Mouse (Mus musculus): ENCODE measurements at regions not wholly inside any gene's neighbourhood (a gene's known extent, or its start where the extent isn't known, plus 50 kb on each side); places are given as distances from the start of the nearest gene placed in this dataset.
"Not testable (repeated sequence)": the region's sequence is repeated elsewhere in the genome, so short reads cannot be mapped to it uniquely, and the experiment has no call there.

DNA sequence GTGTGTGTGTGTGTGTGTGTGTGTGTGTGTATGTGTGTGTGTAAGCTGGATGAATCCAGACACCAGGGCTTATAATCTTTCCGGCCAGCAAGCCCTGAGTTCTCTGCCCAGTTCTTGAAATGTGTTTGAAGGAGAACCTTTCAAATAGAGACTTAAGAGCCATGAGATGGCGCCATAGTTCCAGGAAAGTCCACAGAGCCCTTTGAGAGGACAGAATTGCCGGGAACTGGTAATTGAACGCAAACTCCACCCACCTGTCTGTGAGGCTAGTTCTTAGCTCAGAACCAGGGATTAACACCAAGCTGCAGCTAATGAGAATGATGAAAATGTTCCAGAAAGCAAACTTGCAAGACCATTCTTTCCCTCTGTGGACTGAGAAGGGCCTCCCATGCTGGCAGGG lies 72.2 kb downstream of the Trim42 start:
- H3K9ac ChIP-seq, result no peak overlapping the region
- WGBS (ENCODE audit: insufficient replicate concordance), result 16% methylated on average over 4 of the region's 4 CpGs
- no peaks in the 10 kb centered on the region for H3K9me3 ChIP-seq (replicated peaks)
- ATAC-seq (ENCODE audit: insufficient read depth), result no peak
- H3K36me3 ChIP-seq (replicated peaks), result no peaks in the 10 kb centered on the region
- H3K27me3 ChIP-seq, result no peaks in the 10 kb centered on the region; the same call in 1 of the 2 replicates
- H3K4me3 ChIP-seq (replicated peaks), result no peak overlapping the region
- H3K4me1 ChIP-seq (replicated peaks), result no peaks in the 10 kb centered on the region
- no peak overlapping the region for H3K27ac ChIP-seq (replicated peaks)
- H3K4me2 ChIP-seq, result no peak overlapping the region

DNA sequence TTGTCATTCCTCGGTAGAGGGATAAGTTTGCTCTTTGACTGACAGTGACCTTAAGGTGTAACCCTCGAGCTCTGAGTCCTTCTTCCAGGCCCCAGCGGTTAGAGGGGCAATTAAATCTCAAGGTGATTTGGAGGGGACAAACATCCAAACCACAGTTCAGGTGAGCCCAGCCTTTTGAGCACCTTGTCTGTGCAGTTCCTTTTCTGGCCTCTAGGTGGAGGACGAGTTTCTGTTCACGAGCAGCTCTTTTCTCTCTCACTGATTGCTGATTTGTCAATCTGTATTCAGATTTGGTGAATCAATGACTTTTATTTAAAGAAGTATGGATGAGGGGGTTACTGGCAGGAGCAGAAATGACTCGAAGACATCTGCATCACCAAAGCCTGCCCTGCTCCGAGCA lies 74.0 kb downstream of the Trim42 start:
- H3K27ac ChIP-seq (replicated peaks), result no peak overlapping the region
- H3K4me1 ChIP-seq (replicated peaks), result no peaks in the 10 kb centered on the region
- no peaks in the 10 kb centered on the region for H3K36me3 ChIP-seq (replicated peaks)
- no peaks in the 10 kb centered on the region for H3K9me3 ChIP-seq (replicated peaks)
- no peak overlapping the region for H3K4me2 ChIP-seq
- H3K9ac ChIP-seq, result no peak overlapping the region
- ATAC-seq (ENCODE audit: insufficient read depth), result no peak
- no peaks in the 10 kb centered on the region; the same call in 1 of the 2 replicates for H3K27me3 ChIP-seq
- no peak overlapping the region for H3K4me3 ChIP-seq (replicated peaks)
- WGBS (ENCODE audit: insufficient replicate concordance), result 35% methylated on average over 7 of the region's 7 CpGs

DNA sequence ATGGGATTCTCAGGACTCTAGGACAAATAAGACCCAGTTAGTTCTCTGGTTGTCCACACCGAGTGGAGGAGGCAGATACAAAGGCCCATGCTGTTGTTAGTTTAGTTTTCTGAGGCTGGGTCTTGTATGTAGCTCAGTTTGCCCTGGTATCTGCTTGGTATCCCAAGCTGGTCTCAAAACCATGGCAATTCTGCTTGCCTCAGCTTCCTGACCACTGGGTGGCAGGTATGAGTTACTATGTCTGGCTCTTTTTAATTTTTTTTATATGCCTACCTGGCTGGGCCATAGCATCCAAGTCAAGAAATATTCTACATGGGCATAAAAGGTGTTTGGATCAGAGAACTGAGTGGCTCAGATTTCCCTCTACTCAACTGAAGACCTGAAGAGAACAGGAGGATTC lies 77.9 kb downstream of the Trim42 start:
- H3K27ac ChIP-seq (replicated peaks), result no peak overlapping the region
- no peaks in the 10 kb centered on the region; the same call in 1 of the 2 replicates for H3K27me3 ChIP-seq

DNA sequence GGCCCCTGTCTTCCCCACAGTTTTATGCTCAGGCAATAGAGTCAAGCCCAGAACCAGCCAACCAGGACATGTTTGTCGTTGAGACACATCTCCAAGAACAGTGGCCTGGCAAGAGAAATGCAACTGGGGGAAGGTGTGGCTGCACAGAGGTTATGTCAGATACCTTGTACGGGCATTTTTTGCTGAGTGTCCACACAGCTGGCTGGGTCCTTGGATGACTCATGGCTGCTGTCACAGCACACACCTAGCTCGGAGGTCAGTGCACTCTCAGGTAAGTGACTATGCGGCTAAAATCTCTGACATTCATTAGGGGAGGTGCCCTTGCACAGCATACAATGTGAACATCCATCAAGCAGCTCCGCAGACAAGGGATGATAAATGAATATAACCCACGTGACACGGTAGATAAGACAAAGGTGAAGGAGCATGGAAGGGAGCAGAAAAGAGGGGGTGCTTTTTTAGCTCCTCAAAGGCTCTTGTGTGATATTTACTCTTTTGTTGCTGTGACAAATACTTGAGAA lies 85.4 kb downstream of the Trim42 start:
- no peak overlapping the region for H3K4me2 ChIP-seq
- H3K27me3 ChIP-seq, result no peaks in the 10 kb centered on the region
- H3K9me3 ChIP-seq (replicated peaks), result no peaks in the 10 kb centered on the region
- H3K4me1 ChIP-seq (replicated peaks), result no peaks in the 10 kb centered on the region
- H3K9ac ChIP-seq, result no peak overlapping the region
- 54% methylated on average over 7 of the region's 7 CpGs for WGBS (ENCODE audit: insufficient replicate concordance)
- no peak for ATAC-seq (ENCODE audit: insufficient read depth)
- no peak overlapping the region for H3K4me3 ChIP-seq (replicated peaks)
- H3K27ac ChIP-seq (replicated peaks), result no peak overlapping the region
- no peaks in the 10 kb centered on the region for H3K36me3 ChIP-seq (replicated peaks)

More for the DNA sequence above, 77.9 kb downstream of the Trim42 start:
- Histone ChIP-seq H3K9ac (no peak overlapping the region), H3K9me3 (replicated peaks) (no peaks in the 10 kb centered on the region), H3K36me3 (replicated peaks) (no peaks in the 10 kb centered on the region), H3K4me3 (replicated peaks) (no peak overlapping the region), H3K4me1 (replicated peaks) (no peaks in the 10 kb centered on the region), H3K4me2 (no peak overlapping the region)
- WGBS (ENCODE audit: insufficient replicate concordance), result 37% methylated on average over 1 of the region's 1 CpGs
- ATAC-seq (ENCODE audit: insufficient read depth), result no peak

DNA sequence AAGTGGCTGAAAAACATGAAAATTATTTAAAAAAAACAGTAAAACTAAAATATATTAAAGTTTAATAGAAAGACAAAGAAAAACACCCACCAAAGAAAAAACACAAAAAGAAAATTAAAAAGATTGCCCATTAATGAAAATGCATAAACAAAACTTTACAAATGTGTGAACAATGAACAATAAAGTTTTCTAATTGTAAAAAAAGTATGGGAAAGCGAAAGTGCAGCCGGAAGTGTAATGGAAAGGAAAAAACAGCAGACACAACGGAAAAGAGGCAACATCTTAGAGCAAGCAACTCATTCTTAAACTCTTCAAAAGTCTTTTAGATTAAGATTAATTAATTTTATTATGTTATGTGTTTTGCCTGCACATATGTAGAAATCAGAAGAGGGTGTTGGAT lies 87.7 kb downstream of the Trim42 start:
- no peaks in the 10 kb centered on the region for H3K27me3 ChIP-seq
- no peak overlapping the region for H3K27ac ChIP-seq (replicated peaks)
- no peaks in the 10 kb centered on the region for H3K36me3 ChIP-seq (replicated peaks)
- H3K4me1 ChIP-seq (replicated peaks), result no peaks in the 10 kb centered on the region
- 83% methylated on average over 3 of the region's 3 CpGs for WGBS (ENCODE audit: insufficient replicate concordance)
- H3K4me3 ChIP-seq (replicated peaks), result no peak overlapping the region
- H3K4me2 ChIP-seq, result no peak overlapping the region
- H3K9ac ChIP-seq, result no peak overlapping the region
- no peaks in the 10 kb centered on the region for H3K9me3 ChIP-seq (replicated peaks)
- ATAC-seq (ENCODE audit: insufficient read depth), result no peak

DNA sequence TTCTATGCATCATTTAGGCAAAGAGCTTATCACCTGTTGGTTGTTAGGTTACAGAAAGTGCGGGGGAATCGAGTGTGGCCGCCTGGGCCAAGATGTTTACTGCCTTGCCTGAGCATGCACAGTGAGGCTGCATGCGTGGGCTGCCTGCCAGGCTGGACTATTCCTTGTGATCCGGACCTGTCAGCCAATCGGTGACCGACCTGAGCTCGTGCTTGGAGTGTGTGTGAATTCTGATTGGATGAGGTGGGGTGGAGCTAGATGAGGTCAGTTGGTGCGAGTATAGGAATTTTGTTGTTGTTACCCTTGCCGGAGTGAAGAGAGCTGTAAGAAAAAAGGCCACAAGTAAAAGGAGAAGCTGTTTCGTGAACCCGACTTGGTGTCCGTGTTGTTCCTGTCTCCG lies 94.3 kb downstream of the Trim42 start:
- WGBS (ENCODE audit: insufficient replicate concordance), result 70% methylated on average over 14 of the region's 14 CpGs
- not testable (repeated sequence) for H3K9me3 ChIP-seq (replicated peaks); H3K27ac ChIP-seq (replicated peaks); H3K36me3 ChIP-seq (replicated peaks); H3K9ac ChIP-seq; H3K4me3 ChIP-seq (replicated peaks); H3K4me1 ChIP-seq (replicated peaks); H3K27me3 ChIP-seq; H3K4me2 ChIP-seq; ATAC-seq (ENCODE audit: insufficient read depth)

DNA sequence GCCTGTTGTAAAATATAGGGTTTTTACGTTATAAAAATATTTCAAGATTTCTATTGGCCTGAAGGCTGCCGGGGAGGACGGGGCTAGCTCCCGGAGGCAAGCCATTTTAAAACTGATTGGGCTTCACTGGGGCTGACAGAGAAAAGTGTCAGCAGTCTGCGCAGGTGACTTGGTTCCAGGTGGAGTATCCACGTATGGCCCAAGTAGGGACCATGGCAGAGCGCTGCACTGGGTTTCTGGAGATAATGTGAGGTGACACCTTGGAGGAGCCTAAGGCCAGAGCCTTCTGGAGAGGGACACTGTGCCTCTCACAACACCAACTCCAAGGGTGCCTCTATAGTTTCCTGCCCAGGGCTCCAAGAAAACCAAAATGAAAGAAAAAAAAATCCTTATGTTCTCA lies 95.9 kb downstream of the Trim42 start:
- H3K36me3 ChIP-seq (replicated peaks), result no peaks in the 10 kb centered on the region
- no peak overlapping the region for H3K9ac ChIP-seq
- no peak overlapping the region for H3K27ac ChIP-seq (replicated peaks)
- no peaks in the 10 kb centered on the region for H3K9me3 ChIP-seq (replicated peaks)
- H3K4me3 ChIP-seq (replicated peaks), result no peak overlapping the region
- no peaks in the 10 kb centered on the region for H3K27me3 ChIP-seq
- no peaks in the 10 kb centered on the region for H3K4me1 ChIP-seq (replicated peaks)
- ATAC-seq (ENCODE audit: insufficient read depth), result no peak
- WGBS (ENCODE audit: insufficient replicate concordance), result 77% methylated on average over 7 of the region's 7 CpGs
- H3K4me2 ChIP-seq, result no peak overlapping the region

DNA sequence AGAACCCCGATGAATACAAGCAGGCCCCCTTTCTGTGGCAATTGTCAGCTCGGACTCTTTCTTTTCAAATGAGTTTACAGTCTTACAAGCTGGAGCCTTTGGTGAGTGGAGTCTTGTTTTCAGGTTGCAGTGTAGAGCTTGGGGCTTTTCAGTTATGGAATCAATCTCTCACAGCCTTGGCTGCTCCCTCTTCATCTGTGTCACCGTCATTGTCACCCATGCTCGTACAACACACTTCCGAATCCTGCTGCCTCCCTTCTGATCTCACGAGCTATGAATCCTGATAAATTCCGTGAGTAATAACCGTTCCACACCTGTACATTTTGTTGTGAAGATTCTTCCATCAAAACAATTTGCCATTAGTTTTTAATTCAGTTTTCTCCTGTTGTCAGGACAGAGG lies 97.7 kb downstream of the Trim42 start:
- WGBS (ENCODE audit: insufficient replicate concordance), result 75% methylated on average over 8 of the region's 8 CpGs
- no peak for ATAC-seq (ENCODE audit: insufficient read depth)
- Histone ChIP-seq H3K27me3 (no peaks in the 10 kb centered on the region), H3K4me1 (replicated peaks) (no peaks in the 10 kb centered on the region), H3K27ac (replicated peaks) (no peak overlapping the region), H3K36me3 (replicated peaks) (no peaks in the 10 kb centered on the region), H3K4me2 (no peak overlapping the region), H3K9ac (no peak overlapping the region), H3K4me3 (replicated peaks) (no peak overlapping the region), H3K9me3 (replicated peaks) (no peaks in the 10 kb centered on the region)

DNA sequence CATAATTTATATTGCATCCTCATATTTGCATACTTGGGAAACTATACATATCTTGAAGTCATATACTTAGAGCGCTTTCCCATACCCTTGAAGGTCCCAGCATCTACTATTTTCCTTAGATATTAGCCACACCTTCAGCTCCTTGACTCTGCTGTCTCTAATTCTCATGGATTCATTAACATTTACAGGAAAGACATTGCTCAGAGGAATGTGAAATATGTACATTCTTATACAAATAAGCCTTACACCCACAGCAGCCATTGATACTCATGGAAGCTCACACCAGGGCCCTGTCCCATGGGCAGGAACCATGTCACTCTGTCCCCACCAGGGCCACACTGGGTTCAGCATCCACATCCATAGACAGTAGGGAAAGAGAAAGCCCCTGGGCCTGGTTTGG lies 122.1 kb downstream of the Trim42 start:
- Histone ChIP-seq H3K9me3 (replicated peaks) (no peaks in the 10 kb centered on the region), H3K27ac (replicated peaks) (no peak overlapping the region), H3K4me2 (no peak overlapping the region), H3K9ac (no peak overlapping the region), H3K27me3 (no peaks in the 10 kb centered on the region), H3K4me3 (replicated peaks) (no peak overlapping the region), H3K36me3 (replicated peaks) (no peaks in the 10 kb centered on the region), H3K4me1 (replicated peaks) (no peaks in the 10 kb centered on the region)
- no peak for ATAC-seq (ENCODE audit: insufficient read depth)
- 68% methylated on average over 1 of the region's 1 CpGs for WGBS (ENCODE audit: insufficient replicate concordance)

DNA sequence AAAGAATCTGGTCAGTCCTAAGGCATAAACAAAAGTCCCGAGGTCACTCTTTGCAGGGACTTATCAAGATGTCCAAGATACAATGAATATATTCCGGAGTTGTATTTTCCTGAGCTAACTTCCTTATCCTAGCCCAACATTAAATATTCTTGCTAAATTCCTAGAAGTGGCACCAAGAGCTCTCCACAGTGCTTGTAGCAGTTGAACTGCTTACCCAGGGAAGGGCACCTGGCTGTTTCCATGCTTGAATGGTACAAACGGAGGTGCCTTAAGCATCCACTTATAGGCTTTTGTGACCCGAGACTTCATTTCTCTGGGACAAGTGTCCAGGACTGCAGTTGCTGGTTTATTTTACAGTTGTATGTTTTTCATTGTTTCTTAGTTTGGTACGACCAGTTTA lies 115.1 kb upstream of the Slc25a36 start:
- no peak for ATAC-seq (ENCODE audit: insufficient read depth)
- Histone ChIP-seq H3K9ac (no peak overlapping the region), H3K9me3 (replicated peaks) (no peaks in the 10 kb centered on the region), H3K4me1 (replicated peaks) (no peaks in the 10 kb centered on the region), H3K27me3 (no peaks in the 10 kb centered on the region), H3K36me3 (replicated peaks) (no peaks in the 10 kb centered on the region), H3K4me2 (no peak overlapping the region), H3K27ac (replicated peaks) (no peak overlapping the region), H3K4me3 (replicated peaks) (no peak overlapping the region)
- WGBS (ENCODE audit: insufficient replicate concordance), result 62% methylated on average over 5 of the region's 5 CpGs

DNA sequence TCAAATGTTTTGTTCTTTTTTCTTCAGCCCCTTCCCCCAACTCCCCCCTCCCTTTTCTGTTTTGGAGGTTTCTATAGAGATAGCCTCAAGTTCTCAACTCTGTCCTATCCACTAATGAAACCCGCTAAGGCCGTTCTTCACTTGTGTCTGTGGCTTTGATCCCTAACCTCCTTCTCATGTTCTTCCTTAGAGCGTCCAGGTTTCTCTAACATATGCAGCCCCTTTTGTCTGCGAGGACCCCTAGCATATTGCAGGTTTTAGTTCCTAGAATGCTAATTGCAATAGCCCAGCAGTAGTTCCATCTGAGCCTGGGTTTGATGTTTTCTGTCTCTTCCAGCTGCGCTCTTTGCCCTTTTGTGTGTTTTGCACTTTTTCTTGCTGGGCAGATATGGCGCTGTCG lies 113.6 kb upstream of the Slc25a36 start:
- H3K27me3 ChIP-seq, result no peaks in the 10 kb centered on the region
- H3K36me3 ChIP-seq (replicated peaks), result no peaks in the 10 kb centered on the region
- H3K4me1 ChIP-seq (replicated peaks), result no peaks in the 10 kb centered on the region
- no peak for ATAC-seq (ENCODE audit: insufficient read depth)
- no peak overlapping the region for H3K9ac ChIP-seq
- no peak overlapping the region for H3K4me3 ChIP-seq (replicated peaks)
- H3K9me3 ChIP-seq (replicated peaks), result no peaks in the 10 kb centered on the region
- WGBS (ENCODE audit: insufficient replicate concordance), result 44% methylated on average over 7 of the region's 7 CpGs
- no peak overlapping the region for H3K27ac ChIP-seq (replicated peaks)
- H3K4me2 ChIP-seq, result no peak overlapping the region

DNA sequence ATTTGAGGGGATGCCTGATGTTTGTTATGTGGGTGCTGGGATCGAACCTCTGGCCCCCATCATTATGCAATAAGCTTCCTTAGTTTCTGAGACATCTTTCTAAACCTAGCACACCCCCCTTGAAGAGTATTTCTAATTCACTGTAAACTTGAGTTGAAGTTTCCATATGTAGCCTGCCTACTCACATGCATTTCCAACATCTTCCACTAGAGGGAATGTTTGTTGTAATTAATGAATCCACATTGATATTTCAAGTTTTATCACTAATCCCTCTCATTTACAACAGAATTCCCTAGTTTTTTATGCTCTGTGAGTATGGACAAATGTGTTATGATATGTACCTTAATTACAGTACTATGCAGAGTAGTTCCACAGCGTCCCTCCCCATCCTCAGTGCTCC lies 103.8 kb upstream of the Slc25a36 start:
- WGBS (ENCODE audit: insufficient replicate concordance), result 23% methylated on average over 2 of the region's 2 CpGs
- Histone ChIP-seq H3K4me2 (no peak overlapping the region), H3K27ac (replicated peaks) (no peak overlapping the region), H3K4me1 (replicated peaks) (no peaks in the 10 kb centered on the region), H3K36me3 (replicated peaks) (no peaks in the 10 kb centered on the region), H3K27me3 (no peaks in the 10 kb centered on the region), H3K4me3 (replicated peaks) (no peak overlapping the region), H3K9me3 (replicated peaks) (no peaks in the 10 kb centered on the region), H3K9ac (no peak overlapping the region)
- ATAC-seq (ENCODE audit: insufficient read depth), result no peak

Data from liver, embryonic 15.5 days (tissue).